ENCODE assay signal across 26 mouse cellular contexts in the genomic region with DNA sequence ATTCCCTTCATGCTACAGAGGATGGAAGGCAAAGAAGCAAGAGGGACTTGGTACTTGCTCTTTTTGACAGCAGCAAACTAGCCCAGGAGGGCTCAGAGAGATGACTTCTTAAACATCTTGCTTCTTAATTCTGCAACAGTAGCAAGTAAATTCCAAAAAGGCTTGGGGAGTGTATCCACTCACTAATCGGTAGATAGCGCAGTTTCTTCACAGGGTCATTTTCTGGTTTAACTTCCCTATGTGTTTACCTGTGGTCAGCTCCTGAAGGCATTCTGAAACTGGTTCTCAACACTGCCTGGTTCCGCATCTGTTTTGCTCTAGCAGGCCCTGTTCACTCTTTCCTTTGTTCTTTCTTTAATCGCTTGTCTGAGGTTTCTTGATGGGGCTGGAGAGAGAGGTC.
"Had no signal": no experiment of that assay in that cellular context is flagged by ENCODE, and none has a peak within 500 bp of the region (broad histone marks: within the 10 kb centered on the region; RNA-seq: fewer than 3 reads in every experiment).

No protein-coding gene starts in this region.

- H3K4me1 ChIP-seq: embryonic facial prominence, embryonic 12.5 days; embryonic facial prominence, embryonic 13.5 days; embryonic facial prominence, embryonic 15.5 days; forebrain, embryonic 10.5 days; forebrain, embryonic 12.5 days; forebrain, embryonic 13.5 days; forebrain, embryonic 15.5 days had no signal

- H3K27me3 ChIP-seq: embryonic facial prominence, embryonic 12.5 days; embryonic facial prominence, embryonic 13.5 days; embryonic facial prominence, embryonic 15.5 days; forebrain, embryonic 12.5 days; forebrain, embryonic 13.5 days; forebrain, embryonic 15.5 days had no signal

- H3K9ac ChIP-seq: embryonic facial prominence, embryonic 12.5 days; embryonic facial prominence, embryonic 13.5 days; embryonic facial prominence, embryonic 15.5 days; forebrain, embryonic 12.5 days; forebrain, embryonic 13.5 days; forebrain, embryonic 15.5 days; forebrain, postnatal 0 days had no signal

- ATAC-seq: forebrain, embryonic 13.5 days; forebrain, embryonic 14.5 days; forebrain, embryonic 15.5 days; forebrain, embryonic 16.5 days; forebrain, postnatal 0 days had no signal

- H3K36me3 ChIP-seq: embryonic facial prominence, embryonic 10.5 days; embryonic facial prominence, embryonic 12.5 days; embryonic facial prominence, embryonic 13.5 days; embryonic facial prominence, embryonic 15.5 days; forebrain, embryonic 10.5 days; forebrain, embryonic 12.5 days; forebrain, embryonic 15.5 days had no signal

- H3K9me3 ChIP-seq: embryonic facial prominence, embryonic 10.5 days; embryonic facial prominence, embryonic 12.5 days; embryonic facial prominence, embryonic 13.5 days; embryonic facial prominence, embryonic 15.5 days; forebrain, embryonic 10.5 days; forebrain, embryonic 12.5 days; forebrain, embryonic 13.5 days; forebrain, embryonic 15.5 days had no signal

- H3K27ac ChIP-seq: embryonic facial prominence, embryonic 10.5 days; embryonic facial prominence, embryonic 12.5 days; embryonic facial prominence, embryonic 13.5 days; embryonic facial prominence, embryonic 15.5 days; forebrain, embryonic 10.5 days; forebrain, embryonic 12.5 days; forebrain, embryonic 13.5 days; forebrain, embryonic 15.5 days; gastrocnemius, adult 2 months; heart, adult 2 months had no signal

- H3K4me2 ChIP-seq: embryonic facial prominence, embryonic 12.5 days; embryonic facial prominence, embryonic 13.5 days; embryonic facial prominence, embryonic 15.5 days; forebrain, embryonic 12.5 days; forebrain, embryonic 13.5 days; forebrain, embryonic 15.5 days had no signal

- DNase-seq: cerebellum, adult 9-10 months; cerebellum, adult 9-11 months; cerebellum, postnatal 10 days; cerebellum, postnatal 14 days; cerebellum, postnatal 25 days; cerebellum, postnatal 36 days; embryo, embryonic 11 days; forebrain, postnatal 0 days; gastrocnemius, adult 2 months; gastrocnemius, postnatal 10 days; gastrocnemius, postnatal 14 days; gastrocnemius, postnatal 25 days; gastrocnemius, postnatal 36 days; heart, adult 18-20 months; heart, adult 2 months had no signal

- H3K4me3 ChIP-seq: embryonic facial prominence, embryonic 10.5 days; embryonic facial prominence, embryonic 12.5 days; embryonic facial prominence, embryonic 13.5 days; embryonic facial prominence, embryonic 15.5 days; erythroblast, embryonic 14.5 days; forebrain, embryonic 10.5 days; forebrain, embryonic 12.5 days; forebrain, embryonic 13.5 days; forebrain, embryonic 15.5 days; gastrocnemius, adult 2 months; heart, adult 2 months had no signal
